ENCODE assay signal across 8 mouse cellular contexts in genomic region chr14:21987660-21988576, GRCm38 (mm10). TPM values are rescaled to one million over a fixed set of nuclear protein-coding genes. Genes with fewer than 3 reads are reported as not detected.
DNase-seq lines count a peak whose midpoint lies in the region; ATAC-seq lines count a peak whose summit lies in the region.

No protein-coding gene starts in this region.

- H3K4me3 ChIP-seq in hindbrain, embryonic 11.5 days (ENCODE audit: low read depth, low read length) = peak overlapping the region; percentile 94

- peak; percentile 88 for DNase-seq in MN1 (ENCODE audit: low spot score)
- peak; percentile 71 for DNase-seq in cerebellum, adult 9-10 months
- DNase-seq in frontal cortex, postnatal 10 days (ENCODE audit: low spot score in 2 of 2) = peak; percentile 89
- peak; percentile 95 for DNase-seq in hindbrain, embryonic 11.5 days (ENCODE audit: low spot score)
- DNase-seq in layer of hippocampus, postnatal 36 days = peak; percentile 89 to 91
- peak; percentile 99 for DNase-seq in lung, postnatal 25 days (ENCODE audit: low spot score)
- peak; percentile 96 for DNase-seq in retina, embryonic 14.5 days (ENCODE audit: low spot score)
- DNase-seq in urinary bladder, postnatal 25 days (ENCODE audit: low spot score) = peak; percentile 82

- H3K27ac ChIP-seq in hindbrain, embryonic 11.5 days (ENCODE audit: low read depth, low read length) = peak overlapping the region; percentile 100

- peaks cover 6% of the 10 kb centered on the region for H3K4me1 ChIP-seq in hindbrain, embryonic 11.5 days (replicated peaks; ENCODE audit: control insufficient read depth, insufficient read depth, low read length)

- H3K36me3 ChIP-seq in hindbrain, embryonic 11.5 days (ENCODE audit: control insufficient read depth, insufficient read depth, low read length) = 0 out of 2 replicates have a peak, but pooled peaks cover 4% of the 10 kb centered on the region

- H3K9me3 ChIP-seq in hindbrain, embryonic 11.5 days (ENCODE audit: control insufficient read depth, low read length) = no peaks in the 10 kb centered on the region

- ATAC-seq in hindbrain, embryonic 11.5 days (ENCODE audit: low FRiP score) = peak; percentile 78

- WGBS in hindbrain, embryonic 11.5 days = under 1% methylated on average over 68 of the region's 74 CpGs

- H3K9ac ChIP-seq in hindbrain, embryonic 11.5 days (ENCODE audit: low read depth, low read length) = peak overlapping the region; percentile 98

- peak overlapping the region; percentile 83 for H3K4me2 ChIP-seq in hindbrain, embryonic 11.5 days (replicated peaks; ENCODE audit: low read depth, low read length)

- H3K27me3 ChIP-seq in hindbrain, embryonic 11.5 days (ENCODE audit: control insufficient read depth, insufficient read depth, low read length) = peaks cover 10% of the 10 kb centered on the region; the same call in 1 of the 2 replicates

RNA-seq across cellular contexts. Expression of gene Zfp503, which starts 1.5 kb away (rescaled TPM):
- polyA plus RNA-seq in hindbrain, embryonic 11.5 days (2014; fragmentation: Nextera tagmentation; extraction: Ambion mirVana) = 11.8 and 15.4 TPM in 2 replicates
- total RNA-seq in layer of hippocampus, postnatal 36 days (2021) = 1 to 10 TPM; 2.8 to 3.0 TPM

RNA-seq across cellular contexts. Expression of gene Lrmda, which starts 31.6 kb away (rescaled TPM):
- 0.20 and 0.91 TPM in 2 replicates for polyA plus RNA-seq in hindbrain, embryonic 11.5 days (2014; fragmentation: Nextera tagmentation; extraction: Ambion mirVana)
- total RNA-seq in layer of hippocampus, postnatal 36 days (2021) = 1 to 10 TPM in 1 of 2 experiments, under 1 TPM in 1; 0.87 to 1.0 TPM

Comparison
In these comparisons a context has a peak if more than half of its experiments do, and no peak if none do; other contexts are left out.
1. Peak in every context shown above with its lines: DNase-seq, ATAC-seq, H3K4me3 ChIP-seq and H3K27ac ChIP-seq.